Mouse (Mus musculus) ES-E14 (cell line): ENCODE results near the gene Tmem95.

Experiments used
- HCFC1 ChIP-seq: IDR thresholded peaks from 2 replicates; pipeline ENCODE4 v1.6.1; 2012; ENCODE audit warnings: low read length, inconsistent platforms, borderline replicate concordance; ENCODE audit not compliant: insufficient read depth
- ZNF384 ChIP-seq: IDR thresholded peaks from 2 replicates; pipeline ENCODE4 v1.6.1; 2012; ENCODE audit warnings: low read depth, low read length, inconsistent platforms

- TF ChIP-seq HCFC1 = no peak
- no peak for TF ChIP-seq ZNF384
Measured at GRCm38 (mm10) chr11:69849884-69850283, 27.9 kb downstream of the Tmem95 start.
